Mouse (Mus musculus) subcutaneous adipose tissue, adult 2 months (tissue): ENCODE results near the gene Ugt2a3. TPM values are rescaled to one million over a fixed set of nuclear protein-coding genes. Genes with fewer than 3 reads are reported as not detected.

ENCODE experiments used
- polyA plus RNA-seq: library from polyadenylated mRNA; depleted of rRNA; stranded (reverse); fragments of >200 nt; gene quantifications from 2 replicates; pipeline ENCODE4 v1.2.3, GENCODE M21; 2012; ENCODE audit warnings: low replicate concordance; rRNA removed

The Ugt2a3 gene
- 0.09 TPM in 1 of 2 replicates, not detected in the other for polyA plus RNA-seq

GRCm38 (mm10) chr5:87336961-87337697, at the start of gene Ugt2a3:
Gene Ugt2a3, minus strand, starts transcription at chr5:87337195.

Other genes with a start within 250 kb of the Ugt2a3 start
- gene Ugt2b36, start 244.6 kb downstream of the Ugt2a3 start, polyA plus RNA-seq = 0.12 TPM in 1 of 2 replicates, not detected in the other
- 0.06 TPM in 1 of 2 replicates, not detected in the other for gene Ugt2b5, start 196.9 kb downstream of the Ugt2a3 start, polyA plus RNA-seq
- gene Ugt2b37, start 82.4 kb downstream of the Ugt2a3 start, polyA plus RNA-seq = not detected in 2 replicates
- gene Ugt2b38, start 87.0 kb upstream of the Ugt2a3 start, polyA plus RNA-seq = not detected in 2 replicates
- gene Ugt2a2, start 145.1 kb upstream of the Ugt2a3 start, polyA plus RNA-seq = not detected in 2 replicates
- gene Gm43638, start 149.6 kb upstream of the Ugt2a3 start, polyA plus RNA-seq = not detected in 2 replicates
- not detected in 2 replicates for gene Ugt2a1, start 153.7 kb upstream of the Ugt2a3 start, polyA plus RNA-seq
- 0.13 TPM in 1 of 2 replicates, not detected in the other for gene Sult1b1, start 201.0 kb upstream of the Ugt2a3 start, polyA plus RNA-seq
- 3.5 TPM in 1 of 2 replicates, not detected in the other for gene Sult1d1, start 231.8 kb upstream of the Ugt2a3 start, polyA plus RNA-seq